Mouse (Mus musculus): ENCODE measurements around the gene Neurod4.

GRCm38 (mm10) chr10:130225034-130225433 lies 55.0 kb downstream of the Neurod4 start:
- TF ChIP-seq CTCF (conservative IDR thresholded peaks at IDR 0.05; ENCODE audit: low read length) (no peak), NANOG (IDR thresholded peaks at IDR 0.05; ENCODE audit: borderline replicate concordance, low read length) (no peak), POU5F1 (IDR thresholded peaks at IDR 0.05; ENCODE audit: borderline replicate concordance, low read length) (no peak)

Measured in E14TG2a.4 (cell line).